In the genomic region with DNA sequence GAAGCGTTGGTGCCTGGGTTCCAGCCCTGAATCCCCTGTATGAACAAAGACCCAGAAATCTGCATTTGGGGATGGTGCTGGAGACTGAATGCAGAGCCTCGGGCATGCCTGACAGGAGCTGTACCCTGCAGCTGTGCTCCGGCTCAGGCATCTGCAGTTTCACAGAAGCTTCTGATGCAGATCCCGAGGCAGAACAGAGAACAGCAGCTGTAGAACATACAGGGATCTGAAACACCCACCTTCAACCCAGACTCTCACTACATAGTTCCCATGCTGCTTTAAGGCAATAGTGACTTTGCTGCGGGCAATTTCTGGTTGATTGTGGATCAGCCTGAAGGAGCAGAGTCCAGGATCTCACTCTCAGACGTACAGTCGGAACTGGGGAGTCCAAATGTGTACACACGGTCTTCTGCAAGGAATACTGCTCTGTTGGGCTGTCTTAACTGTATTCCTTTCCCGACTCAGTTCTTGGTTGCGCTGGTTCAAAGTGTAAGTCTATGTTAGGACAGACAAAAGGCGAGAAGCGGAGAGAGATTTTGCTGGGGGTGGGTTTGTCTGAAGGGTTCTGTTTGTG, we compare ENCODE assay signal across 8 mouse cellular contexts. TPM values are rescaled to one million over a fixed set of nuclear protein-coding genes. Genes with fewer than 3 reads are reported as not detected.
DNase-seq lines count a peak whose midpoint lies in the region; ATAC-seq lines count a peak whose summit lies in the region.

No protein-coding gene starts in this region.

- peak overlapping the region; percentile 33; the same call in 1 of the 2 replicates for H3K9ac ChIP-seq in forebrain, embryonic 12.5 days
- H3K9ac ChIP-seq in neural tube, embryonic 15.5 days (replicated peaks): peak overlapping the region; percentile 56

- H3K9me3 ChIP-seq in forebrain, embryonic 12.5 days: no peaks in the 10 kb centered on the region
- H3K9me3 ChIP-seq in limb, embryonic 10.5 days (replicated peaks): no peaks in the 10 kb centered on the region
- no peaks in the 10 kb centered on the region for H3K9me3 ChIP-seq in neural tube, embryonic 15.5 days (replicated peaks)

- DNase-seq in left cerebral cortex, postnatal 14 days (ENCODE audit: low spot score in 2 of 2): peak; percentile 23 to 34
- DNase-seq in left cerebral cortex, postnatal 10 days (ENCODE audit: extremely low spot score in 1 of 2, low spot score in 2 of 2): no peak
- DNase-seq in limb, embryonic 10.5 days (ENCODE audit: low spot score): peak; percentile 51
- no peak for DNase-seq in layer of hippocampus, adult 18-20 months (ENCODE audit: low spot score in 2 of 2)
- DNase-seq in spleen, adult 18-20 months: no peak
- DNase-seq in layer of hippocampus, postnatal 36 days: no peak

- no peak for ATAC-seq in forebrain, embryonic 12.5 days (ENCODE audit: low FRiP score)
- no peak for ATAC-seq in neural tube, embryonic 15.5 days (ENCODE audit: low FRiP score)

- H3K27ac ChIP-seq in forebrain, embryonic 12.5 days: peak overlapping the region; percentile 73
- peak overlapping the region; percentile 89 for H3K27ac ChIP-seq in limb, embryonic 10.5 days
- peak overlapping the region; percentile 68 for H3K27ac ChIP-seq in neural tube, embryonic 15.5 days (replicated peaks)

- peaks cover 24% of the 10 kb centered on the region for H3K4me1 ChIP-seq in forebrain, embryonic 12.5 days
- peaks cover 32% of the 10 kb centered on the region for H3K4me1 ChIP-seq in limb, embryonic 10.5 days
- peaks cover 23% of the 10 kb centered on the region for H3K4me1 ChIP-seq in neural tube, embryonic 15.5 days

- H3K4me2 ChIP-seq in forebrain, embryonic 12.5 days: peak overlapping the region; percentile 78
- peak overlapping the region; percentile 78 for H3K4me2 ChIP-seq in neural tube, embryonic 15.5 days

- H3K27me3 ChIP-seq in forebrain, embryonic 12.5 days: peaks cover 46% of the 10 kb centered on the region
- peaks cover 36% of the 10 kb centered on the region for H3K27me3 ChIP-seq in limb, embryonic 10.5 days (ENCODE audit: low read depth, poor library complexity, severe bottlenecking)
- no peaks in the 10 kb centered on the region; the same call in 1 of the 2 replicates for H3K27me3 ChIP-seq in neural tube, embryonic 15.5 days (replicated peaks)

- peak overlapping the region; percentile 40 for H3K4me3 ChIP-seq in forebrain, embryonic 12.5 days (replicated peaks)
- peak overlapping the region; percentile 59 for H3K4me3 ChIP-seq in limb, embryonic 10.5 days
- H3K4me3 ChIP-seq in neural tube, embryonic 15.5 days (replicated peaks): peak overlapping the region; percentile 50

- intact Hi-C loops in left cerebral cortex, postnatal 14 days (cut with DNase I): loop anchor here (2.0 kb wide), 1 partner anchor 82 kb away; no protein-coding TSS in a partner anchor
- intact Hi-C loops in left cerebral cortex, postnatal 10 days (cut with DNase I): no loop called here

- 50% methylated on average over 12 of the region's 12 CpGs for WGBS in forebrain, embryonic 12.5 days
- 55% methylated on average over 12 of the region's 12 CpGs for WGBS in limb, embryonic 10.5 days
- 39% methylated on average over 12 of the region's 12 CpGs for WGBS in neural tube, embryonic 15.5 days

- H3K36me3 ChIP-seq in forebrain, embryonic 12.5 days (replicated peaks): no peaks in the 10 kb centered on the region
- H3K36me3 ChIP-seq in limb, embryonic 10.5 days: no peaks in the 10 kb centered on the region
- H3K36me3 ChIP-seq in neural tube, embryonic 15.5 days: no peaks in the 10 kb centered on the region

RNA-seq across cellular contexts. Expression of a gene that starts 1.7 kb away (rescaled TPM):
- total RNA-seq in left cerebral cortex, postnatal 14 days (2021): 1 to 10 TPM; 2.1 to 2.6 TPM
- total RNA-seq in left cerebral cortex, postnatal 10 days (2021): 1 to 10 TPM; 2.1 to 4.1 TPM
- polyA plus RNA-seq in forebrain, embryonic 12.5 days (2016; fragmentation: Nextera tagmentation; extraction: Ambion mirVana): 3.7 and 4.3 TPM in 2 replicates
- 4.6 and 5.7 TPM in 2 replicates for polyA plus RNA-seq in limb, embryonic 10.5 days (2016; fragmentation: Nextera tagmentation; extraction: Ambion mirVana)
- 9.2 and 15.2 TPM in 2 replicates for polyA plus RNA-seq in neural tube, embryonic 15.5 days (2015; fragmentation: Nextera tagmentation; extraction: Ambion mirVana)
- total RNA-seq in layer of hippocampus, adult 18-20 months (2021): 1 to 10 TPM; 3.9 to 4.8 TPM
- 1 to 10 TPM; 4.7 to 4.9 TPM for total RNA-seq in layer of hippocampus, postnatal 36 days (2021)

Comparison
In these comparisons a context has a peak if more than half of its experiments do, and no peak if none do; other contexts are left out.
1. DNase-seq: peak in left cerebral cortex, postnatal 14 days (2 of 2) and limb, embryonic 10.5 days (single experiment); none in left cerebral cortex, postnatal 10 days (0 of 2), layer of hippocampus, adult 18-20 months (0 of 2), spleen, adult 18-20 months (0 of 2) and layer of hippocampus, postnatal 36 days (0 of 2).
2. Peak in every context shown above with its lines, with median percentiles within 50 percentile points of each other: H3K27ac ChIP-seq and H3K4me3 ChIP-seq.